Mouse (Mus musculus) right cerebral cortex, postnatal 25 days (tissue): Measurements from ENCODE around the gene Map3k5.
A peak's percentile ranks its signal among the peaks of the same experiment; 100 is the strongest.
"Not testable (repeated sequence)": the region's sequence is repeated elsewhere in the genome, so short reads cannot be mapped to it uniquely, and the experiment has no call there.

Experiments
- DNase-seq: peaks from one replicate; pipeline ENCODE4 v3.0.0; 2022

Map3k5 gene

DNA sequence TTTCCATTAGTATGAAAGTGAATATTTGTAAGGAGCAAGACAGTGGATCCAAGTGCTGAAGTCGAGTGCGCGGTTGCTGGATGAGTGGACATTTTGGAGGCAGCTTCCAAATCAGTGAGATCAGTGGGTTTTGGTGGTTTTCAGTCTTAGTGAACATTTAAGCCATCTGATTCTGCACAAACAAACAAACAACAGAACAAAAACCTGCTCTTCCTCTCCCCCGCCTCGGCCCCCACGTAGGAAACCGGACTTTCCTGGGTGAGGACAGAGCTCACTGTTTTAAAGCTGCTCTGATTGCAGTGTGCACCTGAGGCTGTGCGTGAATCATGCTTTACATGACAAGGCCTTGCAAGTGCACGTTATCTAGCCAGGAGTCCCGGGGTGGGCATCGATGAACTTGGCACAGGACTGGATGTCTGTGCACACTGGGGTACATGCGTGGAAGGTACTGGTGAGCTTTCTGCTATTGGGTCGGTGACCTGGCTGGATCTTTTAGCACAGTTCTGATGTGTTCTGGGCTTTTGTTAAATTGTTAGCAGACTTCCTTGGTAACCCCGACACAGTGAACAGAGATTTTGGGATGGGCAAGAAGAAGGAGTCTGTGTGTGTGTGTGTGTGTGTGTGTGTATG is 35.7 kb downstream of the Map3k5 start:
- DNase-seq = no peak

DNA sequence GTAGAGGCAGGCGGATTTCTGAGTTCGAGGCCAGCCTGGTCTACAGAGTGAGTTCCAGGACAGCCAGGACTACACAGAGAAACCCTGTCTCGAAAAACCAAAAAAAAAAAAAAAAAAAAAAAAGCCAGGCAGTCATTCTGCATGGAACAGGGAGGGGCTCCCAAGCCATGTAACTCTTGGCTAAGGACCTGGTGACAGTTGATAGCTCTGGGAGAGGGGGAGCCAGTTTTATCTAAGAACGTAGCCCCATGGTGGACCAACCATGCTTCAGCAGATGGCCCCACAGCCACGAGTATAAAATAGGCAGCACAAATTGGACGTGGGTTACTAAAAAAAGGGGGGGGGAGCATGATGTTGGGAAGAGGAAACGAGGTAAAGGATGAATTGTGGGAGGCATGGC is 37.2 kb downstream of the Map3k5 start:
- not testable (repeated sequence) for DNase-seq

DNA sequence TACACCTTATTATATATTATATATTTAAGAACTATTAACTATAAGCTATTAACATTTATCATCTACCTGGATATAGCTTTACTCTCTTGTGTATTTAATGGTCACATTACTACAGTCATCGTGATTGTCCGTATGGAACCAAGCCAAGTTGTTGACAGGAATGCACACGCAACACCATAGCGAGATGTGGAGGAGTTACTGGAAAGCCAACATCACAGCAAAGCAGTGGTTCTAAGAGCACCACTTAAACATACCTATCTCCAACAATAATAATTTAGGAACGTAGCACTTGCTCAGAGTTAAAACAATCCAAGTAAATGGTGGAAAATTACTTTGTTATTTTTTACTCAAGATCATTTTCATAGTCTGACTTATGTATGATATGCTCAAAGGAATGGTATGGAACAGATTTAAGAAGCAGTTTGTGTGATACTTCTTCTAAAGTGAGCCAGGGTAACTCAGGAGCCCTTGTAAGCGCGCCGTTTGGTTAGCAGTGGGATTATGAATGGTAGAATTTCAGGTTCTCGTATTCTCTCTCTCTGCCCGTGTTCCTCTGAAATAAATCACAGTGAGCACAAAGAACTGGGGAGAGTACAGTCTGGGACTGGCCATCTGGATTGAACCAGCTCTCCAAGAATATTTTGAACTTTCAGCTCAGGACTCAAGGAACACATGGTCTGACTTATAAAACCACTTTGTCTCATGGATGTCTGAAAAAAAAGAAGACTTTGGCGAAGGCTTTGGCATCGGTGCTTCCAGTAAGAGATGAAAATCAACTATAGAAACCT is 39.2 kb downstream of the Map3k5 start:
- no peak for DNase-seq

DNA sequence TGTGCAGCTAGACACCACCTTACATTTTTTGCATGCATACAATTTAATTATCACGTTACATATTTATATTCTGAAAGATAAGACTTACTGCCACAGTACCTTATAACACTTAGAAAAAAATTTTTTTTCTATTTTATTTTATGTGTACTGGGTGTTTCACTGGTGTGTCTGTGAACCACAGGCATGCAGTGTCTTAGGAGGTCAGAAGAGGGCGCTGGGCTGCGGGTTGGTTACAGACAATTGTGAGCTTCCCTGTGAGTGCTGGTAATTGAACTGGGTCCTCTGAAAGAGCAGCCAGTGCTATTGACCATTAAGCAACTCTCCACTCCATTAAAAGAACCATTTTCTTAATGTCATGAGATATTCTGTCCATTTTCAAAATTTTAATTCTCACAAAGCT is 43.3 kb downstream of the Map3k5 start:
- DNase-seq = no peak

DNA sequence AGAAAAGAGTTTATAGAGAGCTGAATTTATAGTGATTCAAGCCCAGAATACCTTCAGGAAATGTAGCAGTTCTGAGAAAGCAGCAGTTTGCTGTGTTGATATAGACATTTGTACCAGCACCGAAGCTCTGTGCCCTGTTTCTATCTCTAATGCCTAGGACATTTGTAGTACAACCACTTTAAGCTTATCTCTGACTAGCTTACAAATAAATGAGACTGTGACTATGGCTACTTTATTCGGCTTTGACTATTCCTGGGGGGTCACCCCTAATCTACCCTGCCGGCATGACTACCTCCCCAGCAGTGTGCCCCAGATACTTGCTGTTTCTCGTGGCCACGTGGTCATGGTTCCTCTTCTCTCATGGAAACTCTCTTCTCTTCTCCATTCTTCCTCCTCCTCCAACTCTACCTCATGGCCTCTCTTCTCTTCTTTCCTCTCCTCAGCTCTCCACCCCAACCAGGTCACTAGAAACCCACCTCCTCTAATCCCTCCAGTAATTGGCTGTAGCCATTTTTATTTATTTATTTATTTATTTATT is 44.5 kb downstream of the Map3k5 start:
- no peak for DNase-seq

DNA sequence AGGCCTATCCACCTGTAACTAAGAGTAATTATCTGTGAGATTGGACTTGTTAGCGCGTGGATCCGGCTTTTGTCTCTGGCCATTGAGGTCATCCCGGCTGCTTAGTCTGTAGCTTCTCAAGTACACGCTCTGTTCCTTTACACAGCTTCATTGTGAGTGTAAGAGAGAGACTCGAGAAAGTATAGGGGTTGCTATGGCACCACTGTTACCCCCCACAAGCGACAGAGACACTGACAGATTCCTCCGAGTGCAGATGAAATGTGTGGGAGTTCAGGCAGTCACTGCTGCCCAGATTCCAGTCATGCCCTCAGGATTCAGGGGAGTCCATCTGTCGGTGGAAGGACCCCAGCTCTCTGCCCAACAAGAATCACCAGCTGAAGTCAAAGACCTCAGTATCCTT is 53.5 kb downstream of the Map3k5 start:
- DNase-seq = no peak

DNA sequence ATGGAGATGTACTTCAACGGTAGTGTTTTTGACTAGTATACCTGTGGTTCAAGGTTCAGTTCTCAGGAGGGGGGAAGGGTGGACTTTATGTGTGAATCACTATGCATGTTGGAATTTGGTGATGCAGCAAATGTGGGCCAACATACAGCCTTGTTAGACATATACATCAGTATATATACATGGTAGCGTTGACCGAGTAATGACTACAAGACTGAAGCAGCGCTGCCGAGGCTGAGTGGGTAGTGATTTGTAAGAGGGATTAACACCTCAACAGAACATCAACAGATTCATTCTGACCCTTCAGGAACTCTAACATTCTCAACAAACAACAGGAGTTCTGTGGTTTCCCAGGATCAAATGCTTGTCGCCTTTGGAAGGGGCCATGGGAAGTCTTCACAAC is 55.7 kb downstream of the Map3k5 start:
- DNase-seq = no peak

DNA sequence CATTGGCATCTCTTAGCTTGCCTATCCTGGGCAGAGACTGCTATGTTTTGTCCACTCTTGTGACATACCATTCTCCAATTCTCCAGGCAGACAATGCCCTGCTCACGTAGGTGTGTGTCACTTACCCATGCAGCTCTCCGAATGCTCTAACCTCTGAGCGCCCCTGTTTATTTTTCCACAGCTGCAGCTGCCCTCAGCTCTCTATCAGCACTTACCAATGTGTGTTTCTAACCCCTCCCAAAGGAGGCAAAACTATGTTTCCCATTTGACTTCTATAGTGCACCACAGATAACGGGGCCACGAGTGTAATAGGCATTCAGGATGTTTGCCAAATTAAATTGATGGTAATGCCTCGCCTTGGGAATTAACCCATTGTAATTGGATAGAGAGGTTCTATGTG is 56.4 kb downstream of the Map3k5 start:
- no peak for DNase-seq

DNA sequence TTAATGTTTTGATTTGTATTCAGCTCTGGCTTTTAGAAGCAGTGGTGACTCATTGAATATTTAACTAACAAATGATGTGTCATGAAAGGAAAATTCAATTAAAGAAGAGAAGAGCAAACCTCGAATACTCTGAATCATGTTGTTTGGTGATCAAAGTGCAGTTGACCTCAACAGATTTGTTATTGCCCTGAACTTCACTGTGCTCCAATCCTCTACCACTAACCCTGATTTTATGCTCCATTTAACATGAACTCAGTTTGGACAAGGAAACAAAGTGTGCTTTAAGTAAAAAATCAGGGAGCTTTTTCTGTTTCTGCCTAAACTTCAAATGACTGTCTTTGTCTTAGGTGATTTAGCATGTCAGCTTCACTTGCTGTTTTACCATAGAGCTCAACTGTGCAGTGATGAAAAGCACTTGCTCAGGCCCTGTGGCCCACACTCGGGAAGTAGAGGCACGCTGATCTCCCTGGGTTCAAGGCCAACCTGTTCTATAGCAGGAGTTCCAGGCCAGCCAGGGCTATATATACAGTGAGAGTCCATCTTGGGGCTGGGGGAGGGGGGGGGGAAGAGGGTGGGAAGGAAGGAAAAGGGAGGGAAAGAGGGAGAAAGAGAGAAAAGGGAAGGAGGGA is 57.1 kb downstream of the Map3k5 start:
- DNase-seq = no peak

DNA sequence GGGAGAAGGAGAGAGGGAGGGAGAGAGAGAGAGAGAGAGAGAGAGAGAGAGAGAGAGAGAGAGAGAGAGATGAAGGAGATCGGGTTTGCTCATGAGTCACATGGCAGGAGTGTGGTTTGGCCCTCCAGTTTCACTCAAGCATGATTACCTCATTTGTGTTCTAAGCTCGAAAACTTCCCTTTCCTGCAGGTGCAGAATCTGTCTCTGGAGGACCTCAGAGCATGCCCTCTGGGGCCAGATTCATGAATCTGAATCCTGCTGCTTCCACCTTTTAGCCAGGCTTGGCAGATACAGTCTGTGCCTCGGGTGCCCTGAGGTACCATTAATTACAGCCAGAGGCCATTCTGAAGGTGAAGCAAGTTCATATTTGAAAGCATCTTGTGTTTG is 57.6 kb downstream of the Map3k5 start:
- no peak for DNase-seq

DNA sequence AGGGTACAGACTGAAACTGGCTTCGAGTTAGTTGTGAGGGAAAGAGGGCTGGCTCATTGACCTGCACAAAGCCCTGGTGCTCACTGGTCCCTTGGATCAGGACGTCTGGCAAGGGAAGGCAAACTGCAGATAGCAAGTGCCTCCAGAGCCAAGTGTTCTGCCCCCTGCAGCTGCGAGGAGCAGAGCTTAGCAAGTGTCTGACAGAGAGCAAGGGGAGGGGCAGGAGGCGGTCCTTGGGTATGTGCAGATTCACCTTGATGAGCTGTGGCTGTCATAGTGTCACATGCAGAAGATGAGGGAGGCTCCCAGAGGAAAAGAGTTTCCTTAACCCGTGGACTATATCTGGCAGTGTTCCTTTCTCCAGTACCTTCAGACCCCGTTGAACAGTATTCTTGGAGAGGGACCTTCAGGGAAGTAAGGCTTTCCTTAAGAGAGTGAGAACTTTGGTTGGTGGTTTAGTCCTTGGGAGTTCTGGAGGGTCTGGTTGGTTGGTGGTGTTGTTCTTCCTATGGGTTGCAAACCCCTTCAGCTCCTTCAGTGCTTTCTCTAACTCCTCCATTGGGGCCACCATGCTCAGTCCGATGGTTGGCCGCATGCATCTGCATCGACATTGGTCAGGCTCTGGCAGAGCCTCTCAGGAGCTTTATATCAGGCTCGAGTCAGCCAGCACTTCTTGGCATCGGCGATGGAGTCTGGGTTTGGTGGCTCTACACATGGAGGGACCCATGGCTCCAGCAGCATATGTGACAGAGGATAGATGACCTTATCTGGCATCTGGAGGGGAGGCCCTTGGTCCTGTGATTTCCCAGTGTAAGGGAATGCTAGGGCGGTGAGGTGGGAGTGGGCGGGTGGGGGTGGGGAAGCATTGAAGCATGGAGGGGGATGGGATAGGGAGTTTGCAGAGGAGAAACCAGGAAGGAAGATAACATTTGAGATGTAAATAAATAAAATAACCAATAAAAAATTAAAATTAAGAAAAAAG is 60.5 kb downstream of the Map3k5 start:
- no peak for DNase-seq

DNA sequence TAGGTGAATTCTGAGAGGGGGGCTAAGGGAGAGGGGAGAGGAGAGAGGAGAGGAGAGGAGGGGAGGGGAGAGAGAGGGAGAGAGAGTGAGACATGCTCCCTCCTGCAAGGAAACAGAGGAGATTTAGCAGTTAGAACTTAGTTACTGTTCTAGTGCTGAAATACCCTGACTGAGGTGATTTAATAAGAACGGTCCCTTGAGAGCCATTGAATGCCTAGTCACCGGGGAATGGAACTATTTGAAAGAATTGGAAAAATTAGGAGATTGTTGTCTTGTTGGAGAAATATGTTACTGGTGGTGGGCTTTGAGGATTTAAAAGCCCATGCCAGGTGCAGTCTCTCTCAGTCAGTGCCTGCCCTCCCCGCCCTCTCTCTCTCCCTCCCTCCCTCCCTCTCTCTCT is 61.9 kb downstream of the Map3k5 start:
- DNase-seq = no peak

DNA sequence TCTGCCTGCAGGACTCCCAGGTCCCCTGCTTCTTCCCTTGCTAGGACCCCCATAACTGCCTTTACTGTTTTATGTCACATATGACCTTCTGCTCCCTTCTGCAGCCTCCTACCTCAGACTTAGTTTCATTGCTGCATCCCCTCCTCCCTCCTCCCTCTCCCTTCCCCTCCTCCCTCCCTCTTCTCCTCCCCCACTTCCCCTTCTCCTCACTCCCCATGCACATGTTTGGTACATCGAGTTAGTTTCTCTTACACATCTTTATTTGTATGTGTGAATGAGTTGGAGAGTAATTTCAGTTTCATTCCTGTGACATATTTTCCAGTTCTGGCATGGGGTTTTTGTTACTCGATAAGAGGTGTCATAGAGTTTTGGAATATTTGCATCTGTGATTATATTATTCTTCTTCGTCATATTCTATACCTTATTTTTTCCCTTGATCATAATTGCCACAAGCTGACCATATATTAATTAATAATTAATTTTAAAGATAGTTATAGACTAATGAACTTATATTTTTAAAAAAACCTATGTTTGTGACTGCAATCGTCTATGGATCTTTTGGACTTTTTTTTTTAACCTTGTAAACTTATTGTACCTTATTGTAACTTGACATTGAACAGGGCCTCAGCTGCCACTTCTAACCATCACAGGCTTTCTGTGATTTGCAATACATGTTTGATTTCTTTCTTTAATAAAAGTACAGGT is 65.6 kb downstream of the Map3k5 start:
- DNase-seq = no peak

DNA sequence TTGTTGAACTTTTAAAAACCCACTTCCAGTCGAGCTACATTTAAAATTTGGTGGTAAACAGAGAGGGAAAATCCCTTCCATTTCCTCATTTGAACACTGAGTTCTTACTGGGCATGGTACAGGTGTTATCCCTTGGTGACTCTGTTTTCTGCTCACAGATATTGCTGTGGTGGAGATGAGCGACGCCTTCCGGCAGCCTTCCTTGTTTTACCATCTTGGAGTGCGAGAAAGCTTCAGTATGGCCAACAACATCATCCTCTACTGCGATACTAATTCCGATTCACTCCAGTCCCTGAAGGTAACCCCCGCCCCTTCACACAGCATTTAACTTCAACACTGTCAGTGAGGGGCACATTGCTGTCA is 66.1 kb downstream of the Map3k5 start:
- DNase-seq = no peak

DNA sequence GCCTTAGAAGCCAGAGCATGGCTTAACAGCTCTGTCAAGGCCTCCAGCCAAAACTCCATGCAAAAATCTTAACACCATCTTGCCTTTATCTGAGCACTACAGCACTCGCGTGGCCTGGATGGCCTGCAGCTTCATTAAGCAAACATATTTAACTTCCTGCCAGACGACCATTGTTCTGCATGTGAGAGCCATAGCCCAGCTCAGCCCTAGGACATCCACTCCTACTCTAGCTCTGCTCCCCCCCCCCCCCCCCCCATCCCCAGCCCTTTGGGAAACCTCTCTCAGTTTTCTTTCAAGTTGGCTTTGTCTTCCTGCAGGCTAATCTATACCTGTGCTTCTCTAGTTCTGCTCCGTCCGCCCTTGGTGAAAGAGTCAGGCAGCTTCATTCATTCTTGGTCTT is 67.7 kb downstream of the Map3k5 start:
- DNase-seq = no peak

DNA sequence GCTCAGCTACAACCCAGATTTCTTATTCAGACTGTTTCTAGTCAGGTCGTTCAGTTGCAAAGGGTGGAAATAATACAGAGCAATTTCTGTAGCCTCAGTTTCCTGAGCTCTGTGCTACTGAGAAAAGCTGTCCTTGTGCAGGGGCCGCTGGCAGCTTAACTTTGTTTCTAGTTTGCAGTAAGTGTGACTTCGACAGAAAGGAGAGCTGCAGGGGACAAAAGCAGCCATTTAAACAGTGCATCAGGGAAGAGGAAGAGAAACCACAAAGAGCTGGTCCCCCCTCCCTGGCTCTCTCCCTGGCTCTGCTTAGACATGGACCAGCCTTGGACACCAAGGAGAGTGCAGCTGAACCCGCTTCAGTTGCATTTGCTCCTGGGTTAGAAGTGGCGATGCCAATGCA is 68.7 kb downstream of the Map3k5 start:
- DNase-seq = no peak

DNA sequence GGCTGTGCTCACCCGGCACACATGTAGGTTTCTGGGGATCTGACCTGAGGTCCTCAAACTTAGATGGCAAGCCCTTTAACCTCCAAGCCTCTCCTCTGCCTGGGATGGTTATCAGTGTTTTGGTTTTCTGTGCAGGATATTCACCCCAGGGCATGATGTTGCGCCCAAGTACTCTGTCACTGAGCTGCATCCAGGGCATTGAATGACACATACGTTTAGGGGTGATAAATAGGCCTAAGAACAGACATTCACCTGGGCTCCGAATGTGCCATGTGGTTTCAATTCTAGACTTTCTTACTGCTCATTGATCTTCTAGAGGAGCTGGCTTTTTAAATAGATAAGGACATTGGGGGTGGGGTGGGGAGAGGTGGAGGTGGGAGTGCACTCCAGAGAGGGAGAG is 70.5 kb downstream of the Map3k5 start:
- DNase-seq = no peak

DNA sequence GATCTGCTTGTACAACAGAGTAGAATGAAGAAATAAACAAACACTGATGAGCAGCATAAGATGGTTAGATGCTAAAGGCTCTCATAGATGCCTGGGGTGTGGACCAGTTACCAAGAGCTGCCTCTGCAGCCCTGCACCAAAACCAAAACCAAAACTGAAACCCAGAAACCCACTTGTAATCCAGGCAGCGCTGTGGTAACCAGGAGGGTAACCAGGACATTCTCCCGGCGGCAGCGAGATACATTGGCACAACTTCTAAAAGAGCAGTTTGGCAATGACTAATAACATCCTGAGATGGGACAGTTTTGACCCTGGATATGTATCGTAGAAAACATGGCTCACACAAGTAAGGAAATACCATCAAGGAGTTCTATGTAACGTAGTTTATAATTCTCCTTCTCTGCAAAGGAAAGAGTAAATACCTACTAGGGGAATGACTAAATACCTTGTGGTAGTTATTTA is 71.2 kb downstream of the Map3k5 start:
- no peak for DNase-seq

DNA sequence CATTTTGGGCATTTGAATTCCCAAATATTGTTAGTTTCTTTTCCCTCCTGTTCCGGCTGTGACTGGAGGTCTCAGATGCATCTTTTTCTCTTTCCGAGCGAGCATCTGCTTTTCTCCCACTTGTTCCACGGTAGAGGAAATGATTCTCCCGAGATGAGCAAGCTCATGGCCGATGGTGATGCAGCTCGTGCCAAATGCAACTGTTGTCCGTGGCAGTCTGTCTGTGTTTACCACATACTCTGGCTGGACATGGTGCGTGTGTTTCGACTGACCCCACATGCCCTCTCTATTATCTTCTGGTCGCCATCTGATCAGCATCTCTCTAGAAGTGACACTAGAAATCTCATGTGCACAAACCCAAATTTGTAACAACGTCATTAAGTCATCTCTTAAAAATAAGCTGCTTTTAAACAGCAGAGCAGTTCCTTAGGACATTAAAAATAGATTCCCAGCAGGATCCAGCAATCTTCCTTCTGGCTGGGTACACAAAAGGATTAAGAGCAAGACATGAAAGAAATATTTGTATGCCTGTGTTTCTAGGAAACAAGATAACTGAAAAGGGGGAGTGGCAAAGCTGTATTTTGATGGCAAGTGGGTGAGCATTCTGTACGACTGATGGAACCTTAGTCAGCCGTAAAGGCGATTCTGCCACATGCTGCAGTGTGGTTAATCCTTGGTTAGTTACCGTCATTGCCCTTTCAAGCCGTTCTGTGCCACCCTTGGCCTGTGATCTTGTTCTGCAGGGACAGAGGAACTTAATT is 72.2 kb downstream of the Map3k5 start:
- DNase-seq = peak; percentile 47

DNA sequence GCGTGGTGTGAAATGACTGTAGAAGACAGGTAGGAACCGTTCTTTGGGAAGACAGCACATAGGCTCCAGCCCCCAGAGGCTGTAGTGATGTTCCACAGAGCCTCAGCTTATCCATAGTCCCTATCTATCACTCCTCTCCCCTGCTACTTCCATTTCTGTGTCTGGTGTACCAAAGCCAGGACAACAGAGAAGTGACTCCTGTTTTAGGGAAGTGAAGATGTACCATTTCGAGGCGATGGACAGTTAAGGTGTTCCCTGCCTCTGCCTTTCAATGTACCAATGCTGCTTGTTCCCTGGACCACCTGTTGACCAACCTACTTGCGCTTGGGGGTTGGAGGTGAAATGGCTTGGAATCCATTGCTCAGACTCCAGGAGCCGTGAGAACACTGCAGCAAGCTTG is 75.0 kb downstream of the Map3k5 start:
- DNase-seq = no peak

DNA sequence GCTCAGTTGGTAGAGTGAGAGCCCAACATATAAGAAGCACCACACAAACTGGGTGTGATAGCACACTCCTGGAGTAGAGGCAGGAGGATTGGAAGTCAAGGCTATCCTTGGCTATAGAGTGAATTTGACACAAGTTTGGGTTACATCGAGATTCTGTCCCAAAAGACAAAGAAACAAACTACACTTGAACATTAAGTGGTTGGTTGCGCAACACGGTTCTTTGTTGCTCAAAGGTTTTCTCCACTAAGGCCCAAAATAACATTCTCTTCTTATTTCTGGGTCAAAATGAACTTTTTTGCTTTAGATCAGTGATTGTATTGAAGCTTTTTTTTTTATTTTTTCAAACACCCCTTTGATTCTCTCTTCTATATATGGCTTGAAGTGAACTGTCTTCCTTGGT is 75.7 kb downstream of the Map3k5 start:
- no peak for DNase-seq
